Mouse (Mus musculus) granulocyte monocyte progenitor cell, adult 5-6 weeks (primary cell): ENCODE measurements around the gene Mafb. TPM values are rescaled to one million over a fixed set of nuclear protein-coding genes. Genes with fewer than 3 reads are reported as not detected.
A peak's percentile ranks its signal among the peaks of the same experiment; 100 is the strongest.

Experiments used
- ATAC-seq: replicated peaks from 2 replicates; pipeline ENCODE4 v1.8.0; 2016; ENCODE audit warnings: mild to moderate bottlenecking, moderate TSS enrichment, inconsistent platforms; ENCODE audit not compliant: poor library complexity, severe bottlenecking
- total RNA-seq, 2 experiments: library from RNA; stranded (forward) in 1 of 2; stranded (reverse) in 1 of 2; fragments of 200-712, 200-1000 nt in 1 of 2; fragments of >200 nt in 1 of 2; fragmentation: Nextera tagmentation in 1 of 2; gene quantifications; 2 replicates each; pipeline ENCODE4 v1.2.3; 2014 to 2017

The Mafb gene
- total RNA-seq, 2 experiments from 2014 or later = not detected

- no peak for ATAC-seq
Measured at GRCm38 (mm10) chr2:160332516-160333325, 34.1 kb downstream of the Mafb start.

- ATAC-seq = peak; percentile 46
Measured at GRCm38 (mm10) chr2:160328886-160329285, 38.0 kb downstream of the Mafb start.

- no peak for ATAC-seq
Measured at GRCm38 (mm10) chr2:160327716-160328115, 39.1 kb downstream of the Mafb start.

GRCm38 (mm10) chr2:160327167-160327566 is 39.7 kb downstream of the Mafb start:
- peak; percentile 23; the same call in 1 of the 2 replicates for ATAC-seq

- no peak for ATAC-seq
Measured at GRCm38 (mm10) chr2:160325105-160325644, 41.7 kb downstream of the Mafb start.

GRCm38 (mm10) chr2:160321829-160322228 is 45.0 kb downstream of the Mafb start:
- ATAC-seq = no peak

GRCm38 (mm10) chr2:160318255-160318654 is 48.6 kb downstream of the Mafb start:
- ATAC-seq = peak; percentile 73

Other genes with a start within 250 kb of the Mafb start
- gene Gm826, start 32.9 kb downstream of the Mafb start, total RNA-seq (2014; fragmentation: Nextera tagmentation) = not detected in 2 replicates
- gene Gm826, start 32.9 kb downstream of the Mafb start, total RNA-seq (2017) = not detected in 2 replicates